Mouse (Mus musculus) bone marrow, adult 2 months (tissue): ENCODE results near the gene Rgs9. TPM values are rescaled to one million over a fixed set of nuclear protein-coding genes. Genes with fewer than 3 reads are reported as not detected.

Source experiments
- H3K27ac ChIP-seq: fragments of 200-500 bp; 2 replicates; pipeline ENCODE4 v1.5.1; 2012; ENCODE audit warnings: low read depth, mild to moderate bottlenecking, control low read depth, inconsistent platforms, low read length; ENCODE audit not compliant: control insufficient read depth, poor library complexity, insufficient read depth
- H3K4me1 ChIP-seq: fragments of 200-500 bp; 2 replicates; pipeline ENCODE4 v1.6.1; 2011; ENCODE audit warnings: low read length; ENCODE audit not compliant: control insufficient read depth, insufficient read depth
- H3K4me3 ChIP-seq: fragments of 200-500 bp; replicated peaks from 2 replicates; pipeline ENCODE3; 2011; ENCODE audit warnings: mild to moderate bottlenecking, low read depth, low read length, control low read depth; ENCODE audit not compliant: control insufficient read depth
- CTCF ChIP-seq: fragments of 200-500 bp; IDR thresholded peaks from 2 replicates; pipeline ENCODE4 v1.5.1; 2011; ENCODE audit warnings: low read length, control low read depth; ENCODE audit not compliant: control insufficient read depth, insufficient read depth
- POLR2A ChIP-seq: fragments of 200-500 bp; IDR thresholded peaks from 2 replicates; pipeline ENCODE4 v1.6.1; 2011; ENCODE audit warnings: low read depth, mild to moderate bottlenecking, control low read depth, low read length, borderline replicate concordance; ENCODE audit not compliant: control insufficient read depth
- WGBS: fragments of 180-500 bp; shearing (Covaris S2); methylation state at CpG from one replicate; pipeline ENCODE4 v1.1.7; 2018; 5-methylcytosine and 5-hydroxymethylcytosine counted together
- polyA plus RNA-seq: library from polyadenylated mRNA; stranded (reverse); fragments of >200 nt; gene quantifications from 2 replicates; pipeline ENCODE4 v1.2.4, GENCODE M21; 2011; ENCODE audit warnings: low replicate concordance; ENCODE audit not compliant: missing spikeins, insufficient read depth, insufficient read length

Rgs9 gene
- polyA plus RNA-seq, 1 experiment = 0.57 TPM

GRCm38 (mm10) chr11:109266161-109266910, 31.6 kb downstream of the Rgs9 start:
- TF ChIP-seq CTCF (no peak), POLR2A (no peak)
- Histone ChIP-seq H3K4me1 (no peaks in the 10 kb centered on the region; the same call in 1 of the 2 replicates), H3K4me3 (no peak overlapping the region), H3K27ac (no peak overlapping the region)
- 86% methylated on average over 12 of the region's 12 CpGs for WGBS

DNA sequence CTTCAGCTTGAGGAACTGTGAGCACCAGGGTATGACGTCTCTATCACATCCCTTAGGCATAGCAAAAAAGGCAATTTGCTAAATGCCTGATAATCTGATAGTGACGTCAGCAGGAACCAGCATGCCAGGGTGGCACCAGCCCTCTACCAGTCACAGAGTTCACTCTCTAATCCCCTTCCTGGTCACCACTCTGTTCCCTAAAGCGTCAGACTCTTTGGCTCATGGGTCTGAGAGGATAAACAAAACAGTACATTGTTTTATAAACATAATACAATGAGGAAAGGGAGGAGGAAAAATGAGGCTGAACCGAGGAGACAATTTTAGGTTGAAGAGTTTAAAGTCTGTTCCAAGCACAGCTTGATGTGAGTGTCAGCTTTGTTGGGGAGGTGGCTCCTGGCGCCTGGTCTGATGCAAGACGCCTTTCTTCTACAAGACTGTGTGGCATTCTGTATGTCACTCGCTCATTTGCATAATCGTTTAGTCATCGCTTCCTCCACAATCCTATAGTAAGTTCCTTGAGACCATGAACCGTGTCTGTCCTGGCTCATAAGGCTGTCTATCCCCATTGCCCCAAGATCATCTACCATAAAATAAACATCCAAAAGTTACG, 33.7 kb downstream of the Rgs9 start:
- TF ChIP-seq CTCF (no peak), POLR2A (no peak)
- H3K4me3 ChIP-seq = no peak overlapping the region
- WGBS = 53% methylated on average over 11 of the region's 11 CpGs
- no peak overlapping the region for H3K27ac ChIP-seq
- H3K4me1 ChIP-seq = no peaks in the 10 kb centered on the region

GRCm38 (mm10) chr11:109260561-109260960, 37.4 kb downstream of the Rgs9 start:
- no peak overlapping the region for H3K27ac ChIP-seq
- TF ChIP-seq POLR2A (no peak), CTCF (no peak)
- WGBS = 54% methylated on average over 7 of the region's 7 CpGs
- no peaks in the 10 kb centered on the region for H3K4me1 ChIP-seq
- H3K4me3 ChIP-seq = no peak overlapping the region

GRCm38 (mm10) chr11:109258941-109259910, 38.7 kb downstream of the Rgs9 start:
- Histone ChIP-seq H3K27ac (no peak overlapping the region), H3K4me1 (no peaks in the 10 kb centered on the region), H3K4me3 (no peak overlapping the region)
- TF ChIP-seq CTCF (no peak), POLR2A (no peak)
- 81% methylated on average over 32 of the region's 32 CpGs for WGBS

- H3K4me3 ChIP-seq = no peak overlapping the region
- 80% methylated on average over 2 of the region's 2 CpGs for WGBS
- no peak overlapping the region for H3K27ac ChIP-seq
- H3K4me1 ChIP-seq = no peaks in the 10 kb centered on the region
- TF ChIP-seq POLR2A (no peak), CTCF (no peak)
These were observed 40.1 kb downstream of the Rgs9 start for GRCm38 (mm10) chr11:109257824-109258223.

DNA sequence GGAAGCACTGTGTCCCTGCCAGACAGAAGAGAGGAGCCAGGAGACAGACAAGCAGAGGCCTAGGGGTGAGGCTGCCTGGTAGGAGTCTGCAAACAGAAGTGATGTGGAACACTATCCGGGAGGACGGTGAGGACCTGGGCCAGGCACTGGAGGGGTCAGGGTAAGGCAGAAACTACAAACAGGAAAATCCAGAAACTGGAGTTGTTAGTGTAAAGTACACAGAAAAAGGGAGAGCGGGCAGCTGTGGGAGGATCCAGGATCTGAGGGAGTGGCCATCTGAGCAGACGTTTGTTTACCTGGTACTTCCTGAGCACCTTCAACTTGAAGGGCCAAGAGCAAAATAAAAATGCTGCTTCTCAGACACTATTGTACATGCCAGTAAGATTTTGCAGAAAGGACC, 42.9 kb downstream of the Rgs9 start:
- H3K4me3 ChIP-seq = no peak overlapping the region
- TF ChIP-seq POLR2A (no peak), CTCF (no peak)
- no peaks in the 10 kb centered on the region for H3K4me1 ChIP-seq
- no peak overlapping the region for H3K27ac ChIP-seq
- 76% methylated on average over 4 of the region's 4 CpGs for WGBS

GRCm38 (mm10) chr11:109252483-109252882, 45.4 kb downstream of the Rgs9 start:
- TF ChIP-seq POLR2A = no peak
- no peak for TF ChIP-seq CTCF
- 31% methylated on average over 5 of the region's 5 CpGs for WGBS
- Histone ChIP-seq H3K4me3 (no peak overlapping the region), H3K27ac (no peak overlapping the region), H3K4me1 (no peaks in the 10 kb centered on the region)

- 91% methylated on average over 4 of the region's 4 CpGs for WGBS
- TF ChIP-seq CTCF (no peak), POLR2A (no peak)
- Histone ChIP-seq H3K4me1 (no peaks in the 10 kb centered on the region), H3K27ac (no peak overlapping the region), H3K4me3 (no peak overlapping the region)
These were observed 47.4 kb downstream of the Rgs9 start for GRCm38 (mm10) chr11:109250566-109250965.
